Mouse (Mus musculus) hindbrain, embryonic 11.5 days (tissue): Measurements from ENCODE around the gene Stfa1. TPM values are rescaled to one million over a fixed set of nuclear protein-coding genes. Genes with fewer than 3 reads are reported as not detected.
"Not testable (repeated sequence)": the region's sequence is repeated elsewhere in the genome, so short reads cannot be mapped to it uniquely, and the experiment has no call there.

ENCODE experiments used
- ATAC-seq: fragments of 200-750 bp; cut with Nextera tagmentation; 2 replicates; pipeline ENCODE4 v1.8.0; 2017; ENCODE audit warnings: mild to moderate bottlenecking, moderate TSS enrichment, moderate library complexity; ENCODE audit not compliant: low FRiP score
- DNase-seq: peaks from one replicate; pipeline ENCODE4 v3.0.0-alpha.2; 2015; ENCODE audit warnings: low spot score
- H3K27ac ChIP-seq: fragments of 300-500 bp; sonication (generic); 2 replicates; pipeline ENCODE4 v1.5.1; 2014; ENCODE audit warnings: mild to moderate bottlenecking, low read depth, low read length
- H3K27me3 ChIP-seq: fragments of 300-500 bp; sonication (generic); 2 replicates; pipeline ENCODE4 v1.6.1; 2014; ENCODE audit warnings: mild to moderate bottlenecking, low read length, moderate library complexity, mixed read lengths; ENCODE audit not compliant: control insufficient read depth, insufficient read depth
- H3K36me3 ChIP-seq: fragments of 300-500 bp; sonication (generic); 2 replicates; pipeline ENCODE4 v1.6.1; 2014; ENCODE audit warnings: mild to moderate bottlenecking, low read length, moderate library complexity, mixed read lengths; ENCODE audit not compliant: control insufficient read depth, insufficient read depth
- H3K4me1 ChIP-seq: fragments of 300-500 bp; sonication (generic); replicated peaks from 2 replicates; pipeline ENCODE4 v1.6.1; 2014; ENCODE audit warnings: low read length, mixed read lengths; ENCODE audit not compliant: control insufficient read depth, insufficient read depth
- H3K4me2 ChIP-seq: fragments of 300-500 bp; sonication (generic); replicated peaks from 2 replicates; pipeline ENCODE4 v1.6.1; 2014; ENCODE audit warnings: mild to moderate bottlenecking, low read depth, low read length
- H3K4me3 ChIP-seq: fragments of 300-500 bp; sonication (generic); 2 replicates; pipeline ENCODE4 v1.5.1; 2014; ENCODE audit warnings: low read depth, low read length
- H3K9ac ChIP-seq: fragments of 300-500 bp; sonication (generic); 2 replicates; pipeline ENCODE4 v1.6.1; 2014; ENCODE audit warnings: low read depth, low read length
- H3K9me3 ChIP-seq: fragments of 300-500 bp; sonication (generic); 2 replicates; pipeline ENCODE4 v1.6.1; 2016; ENCODE audit warnings: low read length; ENCODE audit not compliant: control insufficient read depth
- WGBS: fragments of 180-500 bp; shearing (Covaris S2); extraction: QIAGEN DNeasy Blood & Tissue Kit; methylation state at CpG from one replicate; pipeline ENCODE4 v1.1.7; 2014; 5-methylcytosine and 5-hydroxymethylcytosine counted together
- polyA plus RNA-seq: library from polyadenylated mRNA; unstranded; fragments of >200 nt; fragmentation: Nextera tagmentation; extraction: Ambion mirVana; gene quantifications from 2 replicates; pipeline ENCODE4 v1.2.1, GENCODE M21; 2014

Gene Stfa1
- polyA plus RNA-seq = 1.8 and 2.3 TPM in 2 replicates

DNA sequence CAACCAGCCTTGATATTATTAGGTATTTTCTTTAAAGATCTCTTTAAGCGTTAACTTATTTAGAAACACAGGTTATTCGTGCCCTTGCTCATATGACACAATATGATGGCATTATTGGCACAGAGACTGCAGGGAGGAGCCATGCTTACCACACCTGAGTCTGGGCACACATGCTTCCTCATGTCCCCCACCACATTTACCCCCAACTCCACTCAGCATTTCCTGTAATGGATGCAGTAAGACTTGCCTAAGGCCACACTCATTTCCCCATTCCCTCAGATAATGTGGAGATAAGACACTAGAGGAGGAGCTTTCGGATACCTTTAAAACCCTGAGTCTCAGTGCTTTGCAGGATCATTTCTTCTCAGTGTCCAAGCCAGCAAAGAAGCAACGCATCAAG is at the start of gene Stfa1:
Gene Stfa1, plus strand, starts transcription at position 156 of the 400 bp plus-strand sequence.
- not testable (repeated sequence) for H3K4me2 ChIP-seq, H3K9me3 ChIP-seq, H3K9ac ChIP-seq, H3K4me1 ChIP-seq, H3K27me3 ChIP-seq, H3K4me3 ChIP-seq, ATAC-seq, DNase-seq, H3K36me3 ChIP-seq, H3K27ac ChIP-seq
- WGBS = 93% methylated on average over 4 of the region's 4 CpGs

DNA sequence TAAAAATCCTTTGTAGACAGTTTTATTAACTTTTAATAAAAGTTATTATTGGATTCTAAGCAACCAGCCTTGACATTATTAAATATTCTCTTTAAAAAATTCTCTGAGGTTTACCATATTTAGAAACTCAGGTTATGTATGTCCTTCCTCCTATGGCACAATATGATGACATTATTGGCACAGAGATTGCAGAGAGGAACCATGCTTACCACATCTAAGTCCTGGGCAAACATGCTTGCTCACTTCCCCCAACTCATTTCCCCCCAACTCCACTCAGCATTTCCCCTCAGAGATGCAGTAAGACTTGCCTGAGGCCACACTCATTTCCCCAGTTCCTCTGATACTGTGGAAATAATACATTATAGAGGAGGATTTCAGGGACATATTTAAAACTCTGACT is 16.2 kb upstream of the Stfa1 start:
- not testable (repeated sequence) for H3K36me3 ChIP-seq, H3K27ac ChIP-seq, H3K9ac ChIP-seq, H3K4me3 ChIP-seq, H3K9me3 ChIP-seq, H3K27me3 ChIP-seq, DNase-seq, H3K4me1 ChIP-seq, H3K4me2 ChIP-seq, ATAC-seq

DNA sequence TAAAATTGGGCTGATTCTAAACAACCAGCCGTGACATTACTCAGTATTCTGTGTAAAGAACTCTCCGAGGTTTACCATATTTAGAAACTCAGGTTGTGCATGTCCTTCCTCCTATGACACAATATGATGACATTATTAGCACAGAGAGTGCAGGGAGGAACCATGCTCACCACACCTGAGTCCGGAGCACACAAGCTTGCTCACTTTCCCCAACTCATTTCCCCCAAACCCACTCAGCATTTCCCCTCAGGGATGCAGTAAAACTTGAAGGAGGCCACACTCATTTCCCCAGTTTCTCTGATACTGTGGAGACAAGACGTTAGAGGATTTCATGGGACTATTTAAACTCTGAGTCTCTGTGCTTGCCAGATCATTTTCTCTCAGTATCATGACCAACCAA is 12.4 kb downstream of the Stfa1 start:
- 84% methylated on average over 4 of the region's 4 CpGs for WGBS
- ATAC-seq = no peak

DNA sequence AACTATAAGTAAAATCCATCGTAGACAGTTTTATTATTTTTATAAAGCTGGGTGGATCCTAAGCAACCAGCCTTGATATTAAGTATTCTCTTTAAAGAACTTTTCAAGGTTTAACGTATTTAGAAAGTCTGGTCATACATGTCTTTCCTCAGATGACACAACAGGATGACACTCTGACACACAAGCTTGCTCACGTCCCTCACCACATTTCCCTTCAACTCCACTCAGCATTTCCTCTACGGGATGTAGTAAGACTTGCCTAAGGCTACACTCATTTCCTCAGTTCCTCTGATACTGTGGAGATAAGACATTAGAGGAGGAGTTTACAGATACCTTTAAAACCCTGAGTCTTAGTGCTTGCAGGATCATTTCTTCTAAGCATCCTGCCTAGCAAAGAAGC is 30.9 kb downstream of the Stfa1 start:
- H3K9me3 ChIP-seq = no peaks in the 10 kb centered on the region
- H3K9ac ChIP-seq = no peak overlapping the region
- H3K36me3 ChIP-seq = no peaks in the 10 kb centered on the region
- no peak overlapping the region for H3K27ac ChIP-seq
- H3K4me2 ChIP-seq = no peak overlapping the region
- H3K27me3 ChIP-seq = no peaks in the 10 kb centered on the region
- H3K4me3 ChIP-seq = no peak overlapping the region
- 88% methylated on average over 4 of the region's 4 CpGs for WGBS
- no peaks in the 10 kb centered on the region for H3K4me1 ChIP-seq
- ATAC-seq (no peak), DNase-seq (no peak)

More for the DNA sequence above, 12.4 kb downstream of the Stfa1 start:
- H3K36me3 ChIP-seq = no peaks in the 10 kb centered on the region
- no peak for DNase-seq
- no peak overlapping the region for H3K4me3 ChIP-seq
- no peak overlapping the region for H3K9ac ChIP-seq
- no peaks in the 10 kb centered on the region for H3K4me1 ChIP-seq
- no peak overlapping the region for H3K4me2 ChIP-seq
- no peaks in the 10 kb centered on the region for H3K9me3 ChIP-seq
- H3K27me3 ChIP-seq = no peaks in the 10 kb centered on the region
- no peak overlapping the region for H3K27ac ChIP-seq

DNA sequence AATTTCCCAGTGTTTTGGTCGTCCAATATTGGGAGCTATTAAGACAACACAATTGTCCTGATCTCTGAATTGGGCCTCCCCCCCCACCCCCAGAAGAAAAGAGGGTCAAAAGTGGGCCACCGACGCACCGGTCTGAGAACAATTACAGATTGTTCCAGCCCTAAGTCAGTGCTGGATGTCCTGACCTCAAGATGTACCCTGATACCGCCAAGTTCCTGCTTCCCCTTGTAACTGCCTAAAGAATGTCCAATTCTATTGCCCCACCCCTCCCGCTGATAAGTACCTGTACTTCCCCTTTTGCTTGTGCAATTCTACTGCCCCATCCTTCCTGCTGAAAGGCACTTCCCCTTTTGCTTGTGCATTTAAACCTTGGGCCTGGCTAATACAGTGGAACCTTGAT is 39.4 kb downstream of the Stfa1 start:
- not testable (repeated sequence) for H3K9ac ChIP-seq, H3K4me1 ChIP-seq, DNase-seq, H3K4me3 ChIP-seq, ATAC-seq, H3K36me3 ChIP-seq, H3K27me3 ChIP-seq, H3K4me2 ChIP-seq, H3K9me3 ChIP-seq, H3K27ac ChIP-seq
- WGBS = 81% methylated on average over 6 of the region's 6 CpGs

DNA sequence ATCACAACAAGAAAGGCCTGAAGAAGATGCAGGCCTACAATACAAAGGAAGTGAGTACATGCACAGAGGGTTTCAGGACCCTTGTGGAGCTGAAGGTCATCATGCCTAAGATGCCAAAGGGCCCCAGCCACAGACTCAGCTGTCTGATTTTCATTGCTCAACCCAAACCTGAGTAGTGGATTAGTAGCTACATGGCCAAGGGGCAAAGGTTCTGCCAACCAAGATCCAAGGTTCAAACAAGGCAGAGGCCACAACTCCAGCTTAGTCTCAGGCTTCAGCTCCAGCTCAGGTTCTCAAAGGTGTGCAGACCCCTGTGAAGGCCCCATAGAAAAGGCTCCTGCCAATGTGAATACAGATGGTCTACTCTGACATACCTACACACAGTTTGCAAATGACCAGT is 42.5 kb downstream of the Stfa1 start:
- H3K4me2 ChIP-seq = no peak overlapping the region
- H3K4me1 ChIP-seq = no peaks in the 10 kb centered on the region
- no peak overlapping the region for H3K9ac ChIP-seq
- no peak for ATAC-seq
- no peaks in the 10 kb centered on the region for H3K36me3 ChIP-seq
- H3K9me3 ChIP-seq = no peaks in the 10 kb centered on the region
- H3K4me3 ChIP-seq = no peak overlapping the region
- H3K27me3 ChIP-seq = no peaks in the 10 kb centered on the region
- no peak overlapping the region for H3K27ac ChIP-seq
- no peak for DNase-seq

DNA sequence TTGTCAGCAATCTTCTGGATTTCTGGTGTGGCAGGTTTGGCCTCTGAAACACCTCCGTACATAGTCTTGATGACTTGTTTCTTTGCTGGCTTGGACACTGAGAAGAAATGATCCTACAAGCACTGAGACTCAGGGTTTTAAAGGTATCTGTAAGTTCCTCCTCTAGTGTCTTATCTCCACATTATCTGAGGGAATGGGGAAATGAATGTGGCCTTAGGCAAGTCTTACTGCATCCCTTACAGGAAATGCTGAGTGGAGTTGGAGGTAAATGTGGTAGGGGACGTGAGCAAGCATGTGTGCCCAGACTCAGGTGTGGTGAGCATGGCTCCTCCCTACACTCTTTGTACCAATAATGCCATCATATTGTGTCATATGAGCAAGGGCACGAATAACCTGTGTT is 57.5 kb downstream of the Stfa1 start, which contains the start of gene BC117090:
Gene BC117090, minus strand, starts transcription at position 101 of the 400 bp plus-strand sequence.
- WGBS = 81% methylated on average over 3 of the region's 3 CpGs
- no peak within 1 kb of the TSS for H3K27ac ChIP-seq
- no peaks in the 10 kb centered on the region for H3K9me3 ChIP-seq
- no peak within 1 kb of the TSS for H3K9ac ChIP-seq
- no peak within 1 kb of the TSS for H3K4me2 ChIP-seq
- no peaks in the 10 kb centered on the region for H3K36me3 ChIP-seq
- no peaks in the 10 kb centered on the region for H3K27me3 ChIP-seq
- no peaks in the 10 kb centered on the region for H3K4me1 ChIP-seq
- no peak for DNase-seq
- ATAC-seq = no peak
- no peak within 1 kb of the TSS for H3K4me3 ChIP-seq

Other genes with a start within 250 kb of the Stfa1 start
- gene Wdr5b, start 235.8 kb upstream of the Stfa1 start, polyA plus RNA-seq = 12.2 and 14.2 TPM in 2 replicates
- 207 and 223 TPM in 2 replicates for gene Fam162a, start 205.4 kb upstream of the Stfa1 start, polyA plus RNA-seq
- 71.6 and 78.4 TPM in 2 replicates for gene Ccdc58, start 205.3 kb upstream of the Stfa1 start, polyA plus RNA-seq
- gene Csta1, start 145.7 kb upstream of the Stfa1 start, polyA plus RNA-seq = 0.15 TPM in 1 of 2 replicates, not detected in the other
- gene Stfa2l1, start 120.1 kb upstream of the Stfa1 start, polyA plus RNA-seq = not detected in 2 replicates
- gene Gm5483, start 92.7 kb upstream of the Stfa1 start, polyA plus RNA-seq = 1.7 TPM in 1 of 2 replicates, not detected in the other
- not detected in 2 replicates for gene Gm5416, start 66.5 kb upstream of the Stfa1 start, polyA plus RNA-seq
- gene 2010005H15Rik, start 55.5 kb upstream of the Stfa1 start, polyA plus RNA-seq = 0.28 TPM in 1 of 2 replicates, not detected in the other
- gene BC117090, start 57.4 kb downstream of the Stfa1 start, polyA plus RNA-seq = not detected in 2 replicates
- gene BC100530, start 90.8 kb downstream of the Stfa1 start, polyA plus RNA-seq = 1.0 and 1.2 TPM in 2 replicates
- gene Stfa2, start 131.5 kb downstream of the Stfa1 start, polyA plus RNA-seq = not detected in 2 replicates
- gene Stfa3, start 178.4 kb downstream of the Stfa1 start, polyA plus RNA-seq = not detected in 2 replicates